Mouse (Mus musculus) heart, adult 2 months (tissue): ENCODE measurements at regions not wholly inside any gene's neighbourhood (a gene's known extent, or its start where the extent isn't known, plus 50 kb on each side); places are given as distances from the start of the nearest gene placed in this dataset.

Experiments used
- DNase-seq, 2 experiments: peaks; one replicate each; pipeline ENCODE4 v3.0.0; 2021
- H3K27ac ChIP-seq: fragments of 200-600 bp; 2 replicates; pipeline ENCODE4 v1.8.1; 2022
- H3K27me3 ChIP-seq: fragments of 200-500 bp; 2 replicates; pipeline ENCODE4 v1.6.1; 2012; ENCODE audit warnings: mild to moderate bottlenecking, low read length, inconsistent platforms, mixed read lengths; ENCODE audit not compliant: control insufficient read depth, insufficient read depth
- H3K36me3 ChIP-seq: fragments of 200-500 bp; 2 replicates; pipeline ENCODE4 v1.6.1; 2012; ENCODE audit warnings: low read length, inconsistent platforms; ENCODE audit not compliant: control insufficient read depth, insufficient read depth
- H3K4me1 ChIP-seq: fragments of 200-500 bp; 2 replicates; pipeline ENCODE4 v1.6.1; 2011; ENCODE audit warnings: low read length; ENCODE audit not compliant: control insufficient read depth, insufficient read depth
- H3K4me3 ChIP-seq: fragments of 200-600 bp; 2 replicates; pipeline ENCODE4 v1.8.1; 2022
- H3K79me2 ChIP-seq: fragments of 200-500 bp; replicated peaks from 2 replicates; pipeline ENCODE4 v1.6.1; 2012; ENCODE audit warnings: mild to moderate bottlenecking, inconsistent platforms, low read length, moderate library complexity, mixed read lengths; ENCODE audit not compliant: control insufficient read depth, insufficient read depth
- H3K9ac ChIP-seq: fragments of 200-500 bp; 2 replicates; pipeline ENCODE4 v1.6.1; 2012; ENCODE audit warnings: low read depth, mild to moderate bottlenecking, control low read depth, inconsistent platforms, low read length, mixed read lengths
- CTCF ChIP-seq: fragments of 200-600 bp; IDR thresholded peaks from 2 replicates; pipeline ENCODE4 v1.8.1; 2022; ENCODE audit warnings: antibody characterized with exemption, mild to moderate bottlenecking, moderate library complexity
- EP300 ChIP-seq: fragments of 200-500 bp; IDR thresholded peaks from 2 replicates; pipeline ENCODE4 v1.6.1; 2011; ENCODE audit warnings: low read depth, low read length, control low read depth; ENCODE audit not compliant: insufficient read depth
- POLR2A ChIP-seq: fragments of 200-500 bp; IDR thresholded peaks from 2 replicates; pipeline ENCODE4 v1.6.1; 2011; ENCODE audit warnings: mild to moderate bottlenecking, low read depth, low read length, control low read depth; ENCODE audit not compliant: insufficient read depth
- WGBS: fragments of 180-500 bp; shearing (Covaris S2); methylation state at CpG from one replicate; pipeline ENCODE4 v1.1.7; 2018; 5-methylcytosine and 5-hydroxymethylcytosine counted together
- intact Hi-C: fragments of 180-260 bp; cut with DNase I; formaldehyde crosslinking; loops from one replicate; pipeline ENCODE4 v1.15.1; 2025

DNA sequence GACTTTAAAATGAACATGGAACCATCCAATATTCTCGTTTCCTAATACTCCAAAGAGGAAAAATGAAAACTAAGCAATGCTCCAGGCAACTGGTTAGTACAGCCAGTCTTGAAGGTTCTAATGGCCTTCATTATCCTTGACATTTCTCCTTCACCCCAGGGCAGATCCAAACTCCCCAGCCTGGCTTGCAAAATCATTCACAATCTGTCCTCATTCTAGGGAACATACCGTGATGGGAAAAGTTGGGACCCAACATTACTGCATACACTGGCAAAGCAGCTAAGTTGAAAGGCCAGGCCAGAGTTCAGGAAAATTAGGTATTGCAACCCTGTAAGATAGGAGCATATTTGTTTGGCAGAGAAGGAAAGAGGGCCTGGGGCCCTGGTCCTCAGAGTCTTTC, 889.9 kb upstream of the A1bg start:
- 86% methylated on average over 2 of the region's 2 CpGs for WGBS
- Histone ChIP-seq H3K4me1 (no peaks in the 10 kb centered on the region), H3K27me3 (no peaks in the 10 kb centered on the region), H3K9ac (no peak overlapping the region), H3K27ac (no peak overlapping the region), H3K4me3 (no peak overlapping the region), H3K36me3 (no peaks in the 10 kb centered on the region), H3K79me2 (no peaks in the 10 kb centered on the region)
- TF ChIP-seq POLR2A (no peak), EP300 (no peak), CTCF (no peak)
- no peak for DNase-seq
- intact Hi-C loops: no loop called here

DNA sequence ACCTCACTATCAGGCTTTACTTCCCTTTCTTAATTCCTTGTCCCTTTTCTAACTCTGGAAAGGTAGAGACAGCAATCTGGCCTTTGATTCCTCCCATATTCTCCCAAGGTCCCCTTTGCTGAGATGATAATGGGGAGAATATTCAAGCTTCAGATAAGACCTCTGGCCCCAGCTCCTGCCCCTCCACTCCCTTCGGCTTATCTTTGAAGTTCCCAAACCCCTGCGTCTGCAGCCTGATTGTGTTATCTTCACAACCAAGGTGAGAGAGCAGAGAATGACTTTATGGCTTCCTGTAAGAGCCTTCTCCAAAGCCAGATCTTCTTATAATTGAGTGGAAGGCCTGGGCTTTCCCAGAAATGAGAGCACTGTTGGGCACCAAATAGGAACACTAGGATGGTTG, 882.6 kb upstream of the A1bg start:
- intact Hi-C loops: no loop called here
- no peak overlapping the region for H3K4me3 ChIP-seq
- H3K4me1 ChIP-seq: no peaks in the 10 kb centered on the region
- TF ChIP-seq POLR2A: no peak
- 59% methylated on average over 2 of the region's 2 CpGs for WGBS
- no peaks in the 10 kb centered on the region for H3K27me3 ChIP-seq
- H3K36me3 ChIP-seq: no peaks in the 10 kb centered on the region
- no peak for DNase-seq
- H3K79me2 ChIP-seq: no peaks in the 10 kb centered on the region
- H3K27ac ChIP-seq: no peak overlapping the region
- no peak overlapping the region for H3K9ac ChIP-seq

DNA sequence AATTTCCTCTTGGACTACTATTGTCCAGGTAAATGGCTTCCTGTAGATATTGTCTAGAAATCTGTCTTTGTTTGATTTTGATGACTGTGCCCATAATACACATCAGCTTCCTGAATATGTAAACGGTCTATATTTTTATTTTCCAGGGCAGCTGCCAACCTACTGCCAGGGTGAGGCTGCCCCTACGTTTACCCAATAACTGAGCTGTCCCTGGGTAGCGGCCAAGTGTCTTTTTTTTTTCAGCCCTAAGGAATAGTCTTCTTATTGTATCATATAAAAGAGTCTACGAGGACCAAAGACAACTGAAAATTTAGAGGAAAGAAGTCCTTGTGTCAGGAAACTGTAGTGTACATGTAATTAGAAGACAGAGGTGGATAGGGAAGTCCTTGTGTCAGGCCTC, 877.3 kb upstream of the A1bg start:
- TF ChIP-seq POLR2A: no peak
- no peak for TF ChIP-seq EP300
- no peak for TF ChIP-seq CTCF
- WGBS: 60% methylated on average over 4 of the region's 4 CpGs
- no peaks in the 10 kb centered on the region for H3K79me2 ChIP-seq
- intact Hi-C loops: no loop called here
- DNase-seq: no peak
- H3K9ac ChIP-seq: no peak overlapping the region
- no peaks in the 10 kb centered on the region for H3K27me3 ChIP-seq
- no peak overlapping the region for H3K4me3 ChIP-seq
- no peak overlapping the region for H3K27ac ChIP-seq
- no peaks in the 10 kb centered on the region for H3K4me1 ChIP-seq
- H3K36me3 ChIP-seq: no peaks in the 10 kb centered on the region

DNA sequence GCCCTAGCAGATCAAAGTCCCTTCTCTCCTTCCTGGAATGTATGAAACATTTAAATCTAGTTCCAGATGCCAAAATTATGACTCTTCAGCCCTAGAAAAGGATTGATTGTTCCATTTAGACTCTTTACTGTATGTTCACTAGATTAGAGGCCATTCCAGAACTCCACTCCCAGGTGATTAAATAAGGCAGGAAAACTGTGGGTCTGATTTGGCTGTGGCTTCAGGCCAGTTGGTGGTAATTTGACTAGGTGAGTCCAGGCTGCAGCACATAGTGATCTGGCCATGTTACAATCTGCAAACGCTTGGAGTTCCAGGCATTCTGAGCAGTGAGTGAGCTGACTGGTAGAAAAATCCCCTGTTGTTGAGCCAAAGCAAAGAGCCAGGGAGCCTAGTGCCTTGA, 875.0 kb upstream of the A1bg start:
- no peaks in the 10 kb centered on the region for H3K36me3 ChIP-seq
- 33% methylated on average over 1 of the region's 1 CpGs for whole genome bisulfite sequencing
- no peaks in the 10 kb centered on the region for H3K27me3 ChIP-seq
- TF ChIP-seq CTCF: no peak
- no peak for TF ChIP-seq EP300
- no peak for TF ChIP-seq POLR2A
- H3K4me1 ChIP-seq: no peaks in the 10 kb centered on the region
- no peak overlapping the region for H3K27ac ChIP-seq
- H3K9ac ChIP-seq: no peak overlapping the region
- intact Hi-C loops: no loop called here
- H3K79me2 ChIP-seq: no peaks in the 10 kb centered on the region
- peak in 1 of 2 experiments; percentile 7 for DNase-seq
- no peak overlapping the region for H3K4me3 ChIP-seq

DNA sequence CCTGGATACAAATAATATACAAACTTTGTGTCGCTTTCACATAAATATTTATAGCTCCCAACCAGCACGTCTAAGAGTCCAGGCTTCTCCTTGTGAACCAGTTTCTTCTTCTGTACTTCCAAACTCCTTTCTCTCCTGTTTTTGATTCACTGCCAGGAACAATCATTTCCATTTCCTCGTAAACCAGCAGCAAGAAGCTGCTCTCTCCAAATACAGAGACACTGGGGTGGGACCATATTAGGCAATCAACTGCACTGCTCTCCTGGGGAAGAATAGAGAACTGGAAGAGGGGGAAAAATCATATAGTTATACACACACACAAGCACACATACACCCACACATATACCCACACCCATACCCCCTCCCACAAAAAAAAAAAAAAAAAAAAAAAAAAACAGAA, 871.7 kb upstream of the A1bg start:
- 55% methylated on average over 3 of the region's 3 CpGs for WGBS
- intact Hi-C loops: no loop called here

DNA sequence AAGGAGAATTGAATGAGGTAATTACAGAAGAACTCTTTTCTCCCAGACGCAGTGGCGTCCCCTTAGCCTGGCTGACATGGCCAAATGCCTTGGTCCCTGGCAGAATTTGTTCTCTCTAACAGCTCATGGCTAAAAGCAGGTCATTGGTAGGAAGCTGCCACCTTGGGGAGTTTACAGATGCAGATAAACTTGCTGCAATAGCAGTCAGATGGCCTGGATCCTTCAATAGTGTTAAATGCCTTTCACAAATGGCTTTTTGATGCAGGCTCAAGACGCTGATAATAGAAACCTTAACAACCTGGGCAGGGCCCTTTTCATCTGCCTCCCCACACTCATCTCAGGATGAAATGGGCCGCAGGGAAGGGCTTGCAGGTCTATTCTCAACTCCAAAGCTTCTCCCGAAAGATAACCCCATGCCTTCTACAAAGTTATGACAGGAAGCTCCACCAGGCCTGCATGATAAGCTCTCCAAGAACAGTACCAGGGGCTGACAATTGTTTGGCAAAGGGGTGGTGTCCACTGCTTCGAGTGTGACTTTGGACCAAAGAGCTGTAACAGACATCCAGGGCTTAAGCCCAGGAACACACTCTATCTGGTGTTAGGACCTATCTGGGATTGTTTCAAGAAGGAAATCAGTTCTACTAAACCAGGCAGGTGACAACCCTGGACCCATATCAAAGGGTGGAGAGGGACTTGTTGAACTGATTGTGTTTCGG, 867.2 kb upstream of the A1bg start:
- Histone ChIP-seq H3K27me3 (no peaks in the 10 kb centered on the region), H3K79me2 (no peaks in the 10 kb centered on the region), H3K4me1 (no peaks in the 10 kb centered on the region; the same call in 1 of the 2 replicates), H3K9ac (no peak overlapping the region), H3K36me3 (no peaks in the 10 kb centered on the region), H3K27ac (no peak overlapping the region), H3K4me3 (no peak overlapping the region)
- 26% methylated on average over 7 of the region's 7 CpGs for WGBS
- no peak for TF ChIP-seq POLR2A
- no peak for TF ChIP-seq EP300
- TF ChIP-seq CTCF: no peak
- peak in 1 of 2 experiments; percentile 5 for DNase-seq
- intact Hi-C loops: no loop called here

More for the DNA sequence above, 871.7 kb upstream of the A1bg start:
- no peak overlapping the region for H3K27ac ChIP-seq
- H3K27me3 ChIP-seq: no peaks in the 10 kb centered on the region
- H3K36me3 ChIP-seq: no peaks in the 10 kb centered on the region
- no peak for DNase-seq
- H3K9ac ChIP-seq: no peak overlapping the region
- no peak overlapping the region for H3K4me3 ChIP-seq
- no peaks in the 10 kb centered on the region for H3K79me2 ChIP-seq
- no peak for TF ChIP-seq POLR2A
- TF ChIP-seq CTCF: no peak
- no peak for TF ChIP-seq EP300
- H3K4me1 ChIP-seq: no peaks in the 10 kb centered on the region; the same call in 1 of the 2 replicates
